Mouse (Mus musculus): ENCODE measurements around the gene Vps33b. TPM values are rescaled to one million over a fixed set of nuclear protein-coding genes. Genes with fewer than 3 reads are reported as not detected.
"Not testable (repeated sequence)": the region's sequence is repeated elsewhere in the genome, so short reads cannot be mapped to it uniquely, and the experiment has no call there.

Gene Vps33b
- total RNA-seq, 2 experiments from 2014 or later: 7.2 to 9.0 TPM

- DNase-seq: no peak
Measured at GRCm38 (mm10) chr7:80318670-80319069, 49.2 kb downstream of the Vps33b start.

DNA sequence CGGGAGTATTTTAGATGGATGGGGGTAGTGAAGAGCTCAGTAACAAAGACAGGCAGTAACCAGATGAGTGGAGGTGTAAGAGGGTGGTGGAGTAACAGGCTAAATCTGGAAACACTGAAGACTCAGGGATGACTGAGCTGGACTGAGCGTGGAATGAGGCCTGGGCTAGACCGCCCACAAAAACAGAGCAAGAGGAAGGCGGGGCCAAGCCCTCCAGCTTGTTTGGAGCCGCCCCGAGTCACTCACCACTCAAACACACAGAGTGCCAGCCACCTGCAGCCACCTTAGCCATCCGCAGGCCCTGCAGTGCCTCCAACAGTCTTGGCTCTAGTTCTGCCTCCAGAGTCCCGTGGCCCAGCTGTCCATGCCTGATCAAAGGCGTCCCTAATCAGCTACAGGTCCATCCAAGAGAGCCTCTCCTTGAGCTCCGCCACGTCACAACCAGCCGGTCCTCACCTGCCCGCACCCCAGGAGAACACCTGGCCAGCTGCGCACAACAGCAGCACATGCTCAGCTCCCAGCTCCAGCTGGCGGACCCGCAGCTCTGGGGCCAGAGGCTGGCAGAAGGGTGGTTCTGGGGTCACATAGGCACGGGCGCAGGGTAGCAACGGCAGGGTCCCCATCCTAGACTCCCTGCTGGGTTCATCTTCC lies 50.5 kb downstream of the Vps33b start:
- no peak for DNase-seq

DNA sequence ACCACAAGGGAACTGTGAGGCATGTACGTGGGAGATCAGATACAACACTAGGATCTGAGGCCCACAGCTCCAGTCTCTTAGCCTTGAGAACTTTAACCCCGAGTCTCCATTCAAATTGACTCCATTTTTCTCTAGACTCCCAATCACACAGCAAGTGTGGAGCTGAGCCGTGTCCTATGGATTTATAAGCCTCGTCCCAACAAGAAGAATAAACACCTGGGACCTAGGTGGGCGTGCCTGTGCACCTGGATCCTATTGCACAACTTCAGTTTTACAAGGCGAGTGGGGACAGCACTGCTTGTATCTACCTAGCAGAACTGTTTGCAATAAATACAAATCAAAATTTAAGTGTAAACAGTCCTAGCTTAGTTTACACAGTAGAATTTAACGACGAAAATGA lies 53.9 kb downstream of the Vps33b start:
- no peak for DNase-seq

GRCm38 (mm10) chr7:80324043-80324815 lies 54.8 kb downstream of the Vps33b start, which contains the start of gene Rccd1:
TSS of gene Rccd1 (minus strand) at chr7:80324454.
- DNase-seq: peak; percentile 97

GRCm38 (mm10) chr7:80324816-80325119 lies 55.3 kb downstream of the Vps33b start:
- DNase-seq: not testable (repeated sequence)

GRCm38 (mm10) chr7:80325292-80325868 lies 55.9 kb downstream of the Vps33b start:
- DNase-seq: no peak

DNA sequence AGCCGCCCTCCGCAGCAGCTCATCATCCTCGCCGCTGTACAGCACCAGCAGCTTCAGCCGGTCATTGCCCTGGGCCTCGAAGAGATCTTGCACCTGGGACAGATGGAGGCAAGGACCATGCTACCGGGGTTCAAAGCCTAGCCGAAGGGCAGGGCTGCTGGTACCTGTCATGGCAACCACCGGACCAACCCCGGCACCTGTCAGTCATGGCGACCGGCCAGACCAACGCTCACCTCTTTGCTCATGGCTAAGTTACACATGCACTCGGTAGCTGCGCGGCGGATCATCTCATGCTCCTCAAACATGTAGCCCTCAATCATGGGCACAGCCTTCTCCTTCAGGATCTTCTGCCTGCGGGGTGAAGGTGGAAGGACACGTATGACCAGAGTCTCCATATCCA lies 56.6 kb downstream of the Vps33b start:
- no peak for DNase-seq

DNA sequence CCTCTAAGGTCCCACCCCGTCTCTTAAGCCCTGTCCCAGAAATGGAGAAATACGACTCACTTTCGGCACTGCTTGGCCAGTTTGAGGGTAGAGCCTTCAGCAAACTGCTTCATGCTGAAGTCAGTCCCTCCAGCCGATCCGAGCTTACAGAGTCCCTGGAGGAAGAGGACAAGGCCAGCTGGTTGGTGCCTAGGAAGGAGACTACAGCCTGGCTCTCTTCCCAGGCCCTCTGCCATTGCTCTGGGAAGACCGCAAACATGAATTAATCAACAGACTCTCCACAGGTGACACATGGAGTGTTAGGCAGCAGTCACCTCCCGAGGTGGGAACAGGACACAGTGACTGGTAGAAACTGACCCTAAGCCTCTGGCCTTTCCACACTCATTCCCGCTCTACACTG lies 60.8 kb downstream of the Vps33b start:
- DNase-seq: no peak

GRCm38 (mm10) chr7:80331433-80331832 lies 62.0 kb downstream of the Vps33b start:
- no peak for DNase-seq

DNA sequence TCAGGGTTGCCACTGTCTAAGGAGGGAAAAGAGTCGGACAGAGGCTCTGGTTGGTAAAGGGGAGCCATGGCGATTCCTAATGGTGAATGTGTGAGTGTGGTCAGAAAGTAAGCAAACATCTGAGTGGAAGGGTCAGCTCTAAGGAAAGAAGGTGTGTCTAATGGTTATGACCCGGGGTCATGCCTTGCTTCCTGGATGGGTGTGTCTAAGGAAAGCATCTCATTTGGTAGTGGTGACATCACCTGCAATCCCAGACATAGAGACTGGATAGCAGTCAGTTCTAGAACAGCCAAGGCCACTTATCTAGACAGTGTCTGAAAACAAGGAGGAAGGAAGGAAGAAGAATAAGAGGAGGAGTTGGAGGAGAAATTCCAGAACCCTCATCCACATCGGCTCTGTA lies 65.4 kb downstream of the Vps33b start:
- DNase-seq: no peak

GRCm38 (mm10) chr7:80336932-80337331 lies 67.5 kb downstream of the Vps33b start:
- no peak for DNase-seq

GRCm38 (mm10) chr7:80339371-80339770 lies 69.9 kb downstream of the Vps33b start:
- peak in 1 of 2 experiments; percentile 49 for DNase-seq

GRCm38 (mm10) chr7:80339793-80340628 lies 70.6 kb downstream of the Vps33b start:
- DNase-seq: peak; percentile 99

DNA sequence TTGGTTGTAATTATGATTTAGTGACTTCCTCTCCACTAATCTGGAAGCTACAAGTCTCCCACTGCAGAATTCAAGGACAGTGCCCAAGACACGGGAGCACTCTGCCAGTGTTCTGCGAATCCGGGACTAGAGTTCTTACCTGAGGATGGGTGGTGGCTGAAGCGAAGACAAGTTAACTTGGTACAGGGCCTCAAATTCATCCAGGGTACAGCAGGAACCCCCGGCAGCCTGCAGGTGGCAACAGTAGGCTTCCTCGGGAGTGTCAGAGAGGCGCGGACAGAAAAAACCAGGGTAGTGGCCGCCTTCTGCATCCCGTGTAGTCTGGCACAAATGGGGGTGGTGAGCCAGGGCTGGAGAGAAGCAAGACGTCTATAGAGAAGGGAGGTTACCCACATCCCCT lies 71.3 kb downstream of the Vps33b start, which contains the start of gene Unc45a:
TSS of gene Unc45a (minus strand) at position 213 of the 400 bp plus-strand sequence.
- DNase-seq: peak; percentile 78 to 81

Other genes starting within 250 kb of the Vps33b start
- gene Zfp710, start 244.8 kb upstream of the Vps33b start, total RNA-seq (2021): 10 to 100 TPM; 21.6 to 22.4 TPM
- gene Idh2, start 154.3 kb upstream of the Vps33b start, total RNA-seq (2021): 1,000 to 10,000 TPM; 2,187 to 2,245 TPM
- 10 to 100 TPM; 10.6 to 12.6 TPM for gene Sema4b, start 82.8 kb upstream of the Vps33b start, total RNA-seq (2021)
- gene Cib1, start 36.8 kb upstream of the Vps33b start, total RNA-seq (2021): 10 to 100 TPM; 15.2 to 18.6 TPM
- 1 to 10 TPM; 1.2 to 1.6 TPM for gene Gdpgp1, start 36.8 kb upstream of the Vps33b start, total RNA-seq (2021)
- gene Ttll13, start 23.3 kb upstream of the Vps33b start, total RNA-seq (2021): under 1 TPM; 0.12 to 0.36 TPM
- gene Ngrn, start 8.4 kb upstream of the Vps33b start, total RNA-seq (2021): 10 to 100 TPM; 26.1 to 30.2 TPM
- gene Prc1, start 24.8 kb downstream of the Vps33b start, total RNA-seq (2021): 1 to 10 TPM in 1 of 2 experiments, under 1 TPM in 1; 0.87 to 2.2 TPM
- gene Rccd1, start 54.8 kb downstream of the Vps33b start, total RNA-seq (2021): 1 to 10 TPM; 4.7 to 6.8 TPM
- 10 to 100 TPM; 15.8 to 16.0 TPM for gene Unc45a, start 71.4 kb downstream of the Vps33b start, total RNA-seq (2021)
- 10 to 100 TPM; 32.4 to 35.5 TPM for gene Hddc3, start 73.5 kb downstream of the Vps33b start, total RNA-seq (2021)
- gene Man2a2, start 101.7 kb downstream of the Vps33b start, total RNA-seq (2021): 10 to 100 TPM; 54.6 to 55.7 TPM
- 10 to 100 TPM in 1 of 2 experiments, 1 to 10 TPM in 1; 9.9 to 11.4 TPM for gene Fes, start 118.3 kb downstream of the Vps33b start, total RNA-seq (2021)
- 100 to 1,000 TPM; 103 to 114 TPM for gene Furin, start 135.8 kb downstream of the Vps33b start, total RNA-seq (2021)